Mouse (Mus musculus) cerebral cortex, adult 2 months (tissue): ENCODE measurements around the gene Gm17949.

Source experiments
- WGBS: fragments of 180-500 bp; shearing (Covaris S2); methylation state at CpG from one replicate; pipeline ENCODE4 v1.1.7; 2018; 5-methylcytosine and 5-hydroxymethylcytosine counted together

Gene Gm17949

DNA sequence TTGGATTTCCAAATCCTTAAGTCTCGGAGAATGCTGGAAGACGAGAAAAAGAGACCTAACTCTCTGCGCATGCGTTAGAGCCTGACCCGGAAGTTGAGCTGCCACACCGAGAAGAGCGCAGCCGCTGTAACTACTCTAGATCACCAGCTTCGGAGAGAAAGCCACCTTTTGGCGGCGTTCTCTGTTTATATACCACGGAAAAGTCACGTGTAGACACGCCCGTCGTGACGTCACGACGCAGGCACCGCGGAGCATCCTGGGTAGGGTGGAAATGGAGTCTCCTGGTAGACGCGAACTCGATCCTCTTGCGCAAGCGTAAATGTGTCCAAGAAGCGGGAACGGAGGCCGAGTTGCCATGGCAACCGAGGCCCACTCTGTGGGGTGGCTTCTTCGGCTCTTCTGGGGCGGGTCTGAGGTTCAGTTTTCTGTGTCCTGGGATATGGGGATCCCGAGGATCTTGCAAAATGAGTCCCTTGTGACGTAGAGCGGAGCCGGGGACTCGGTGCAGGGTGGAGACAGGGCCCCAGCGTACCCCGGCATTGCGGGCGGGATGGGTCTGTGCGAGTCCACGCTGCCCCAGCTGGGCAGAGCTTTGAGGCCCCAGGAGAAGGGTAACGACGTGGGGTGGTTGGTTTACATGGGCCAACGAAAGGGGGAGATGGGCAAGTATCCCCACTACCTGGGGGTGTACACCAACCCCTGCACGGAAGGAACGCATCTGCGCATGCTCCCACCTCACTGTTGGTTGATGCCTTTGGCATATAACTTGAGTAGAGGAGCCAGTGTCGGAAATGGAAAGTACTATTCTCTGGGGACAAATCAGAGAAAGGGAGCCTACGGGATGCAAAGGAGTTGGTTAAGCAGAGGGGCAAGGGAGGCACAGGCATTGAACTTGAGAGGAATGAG, at the start of gene Gm17949, which contains the start of gene Gtf2f1:
Gene Gm17949, plus strand, starts transcription at position 234 of the 906 bp plus-strand sequence.
Gene Gtf2f1, minus strand, starts transcription at position 53 of the 906 bp plus-strand sequence.
- under 1% methylated on average over 51 of the region's 51 CpGs for WGBS

GRCm38 (mm10) chr17:56961880-56962279, 49.4 kb upstream of the Gm17949 start:
- 94% methylated on average over 4 of the region's 4 CpGs for WGBS

DNA sequence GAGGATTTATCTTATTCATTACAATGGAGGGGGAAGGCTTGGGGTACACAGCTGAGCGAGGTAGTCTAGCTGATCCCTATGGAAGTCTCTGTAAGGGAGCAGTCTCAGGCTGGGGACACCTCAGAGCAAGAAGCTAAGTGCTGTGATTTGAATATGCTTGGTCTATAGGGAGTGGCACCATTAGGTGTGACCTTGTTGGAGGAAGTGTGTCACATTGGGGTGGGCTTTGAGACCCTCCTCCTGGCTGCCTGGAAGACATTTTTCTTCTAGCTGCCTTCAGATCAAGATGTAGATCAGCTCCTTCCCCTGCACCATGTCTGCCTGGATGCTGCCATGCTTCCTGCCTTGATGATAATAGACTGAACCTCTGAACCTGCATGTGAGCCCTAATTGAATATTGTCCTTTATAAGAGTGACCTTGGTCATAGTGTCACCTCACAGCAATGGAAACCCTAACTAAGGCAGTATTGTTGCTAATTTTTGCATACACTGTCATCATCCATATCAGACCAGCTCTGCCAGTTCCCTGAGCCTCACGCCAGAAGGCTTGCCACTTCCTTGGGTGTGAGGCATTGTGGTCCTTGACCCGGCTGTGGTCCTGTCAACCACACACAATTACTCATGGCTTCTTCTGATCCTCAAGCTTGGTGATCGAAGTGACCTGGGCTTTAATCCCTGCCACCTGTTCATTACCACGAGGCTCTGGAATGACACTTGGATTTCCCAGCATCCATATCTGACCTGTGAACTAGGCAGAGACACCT, 48.4 kb upstream of the Gm17949 start:
- 85% methylated on average over 5 of the region's 5 CpGs for WGBS

- WGBS: 84% methylated on average over 6 of the region's 6 CpGs
These were observed 47.6 kb upstream of the Gm17949 start for GRCm38 (mm10) chr17:56963646-56964045.

- WGBS: 66% methylated on average over 3 of the region's 3 CpGs
These were observed 41.9 kb upstream of the Gm17949 start for GRCm38 (mm10) chr17:56969321-56969720.

- WGBS: 72% methylated on average over 5 of the region's 5 CpGs
These were observed 41.2 kb upstream of the Gm17949 start for GRCm38 (mm10) chr17:56970081-56970480.

DNA sequence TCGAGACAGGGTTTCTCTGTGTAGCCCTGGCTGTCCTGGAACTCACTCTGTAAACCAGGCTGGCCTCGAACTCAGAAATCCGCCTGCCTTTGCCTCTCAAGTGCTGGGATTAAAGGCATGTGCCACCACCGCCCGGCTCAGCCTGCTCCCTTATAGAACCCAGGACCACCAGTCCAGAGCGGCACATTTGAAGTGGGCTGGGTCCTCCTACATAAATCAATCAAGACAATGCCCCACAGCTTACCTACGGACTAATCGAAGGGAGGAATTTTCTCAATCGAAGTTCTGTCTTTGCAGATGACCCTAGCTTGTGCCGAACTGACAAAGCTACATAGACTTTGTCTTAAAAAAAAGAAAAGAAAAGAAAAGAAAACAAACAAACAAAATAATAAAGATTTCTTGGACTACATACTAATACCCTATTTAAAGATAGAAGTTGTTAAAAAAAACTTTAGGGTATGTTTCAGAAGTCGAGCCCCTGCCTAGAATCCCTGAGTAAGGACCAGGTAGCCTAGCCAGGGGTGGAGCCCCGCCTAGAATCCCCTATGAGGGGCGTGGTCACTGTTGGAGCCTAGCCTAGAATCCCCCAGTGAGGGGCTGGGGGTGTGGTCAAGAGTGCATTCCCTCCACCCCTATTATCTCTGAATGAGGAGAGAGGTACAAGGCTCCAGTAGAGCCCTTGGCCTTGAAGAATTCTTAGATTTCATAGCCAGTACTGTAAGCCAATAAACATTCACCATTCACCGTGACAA, 37.1 kb upstream of the Gm17949 start:
- WGBS: 69% methylated on average over 13 of the region's 14 CpGs

- WGBS: 67% methylated on average over 5 of the region's 5 CpGs
These were observed 36.5 kb upstream of the Gm17949 start for GRCm38 (mm10) chr17:56974708-56975240.

DNA sequence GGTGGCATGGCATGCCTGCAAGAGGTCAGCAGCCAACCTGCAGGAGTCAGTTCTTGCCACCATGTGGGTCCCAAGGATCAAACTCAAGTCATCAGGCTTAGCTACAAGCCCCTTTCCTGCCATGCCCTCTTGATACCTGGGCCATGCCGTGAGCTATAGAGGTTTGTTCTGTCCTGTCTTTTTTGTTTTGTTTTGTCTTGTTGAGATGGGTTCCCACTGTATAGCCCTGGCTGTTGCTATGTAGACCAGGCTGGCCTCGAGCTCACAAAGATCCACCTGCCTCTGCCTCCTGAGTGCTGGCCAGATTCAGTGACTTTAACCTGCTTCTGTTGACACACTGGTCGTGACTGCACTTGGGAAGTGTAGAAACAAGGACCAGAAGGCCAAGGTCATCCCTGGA, 35.9 kb upstream of the Gm17949 start:
- 81% methylated on average over 3 of the region's 3 CpGs for WGBS

- 86% methylated on average over 8 of the region's 8 CpGs for WGBS
These were observed 34.5 kb upstream of the Gm17949 start for GRCm38 (mm10) chr17:56976531-56977390.

DNA sequence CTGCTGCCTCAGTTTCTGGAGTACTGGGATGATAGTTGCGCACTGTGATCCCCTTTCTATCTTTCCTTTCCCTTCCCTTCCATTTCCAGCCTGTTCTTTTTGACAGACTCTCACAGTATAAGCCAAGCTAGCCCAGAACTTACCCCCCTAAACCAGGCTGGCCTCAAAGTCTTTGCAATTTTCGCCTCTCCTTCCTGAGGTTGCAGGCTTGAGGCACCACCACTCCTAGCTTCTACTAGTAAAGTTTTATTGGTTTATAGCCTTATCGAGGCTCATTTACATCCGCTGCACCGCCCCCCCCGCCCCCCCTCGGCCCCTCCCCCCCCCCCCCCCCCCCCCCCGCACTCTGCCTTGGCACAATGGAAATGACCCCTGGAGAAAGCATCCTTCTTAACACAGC, 31.7 kb upstream of the Gm17949 start:
- WGBS: 41% methylated on average over 6 of the region's 8 CpGs

GRCm38 (mm10) chr17:56981049-56981448, 30.2 kb upstream of the Gm17949 start:
- 88% methylated on average over 7 of the region's 7 CpGs for WGBS

- WGBS: 87% methylated on average over 5 of the region's 5 CpGs
These were observed 29.3 kb upstream of the Gm17949 start, which contains the start of gene Acer1 for GRCm38 (mm10) chr17:56982013-56982412. TSS of gene Acer1 (minus strand) at chr17:56982126.

- WGBS: 84% methylated on average over 9 of the region's 9 CpGs
These were observed 26.4 kb upstream of the Gm17949 start for GRCm38 (mm10) chr17:56984886-56985285.

GRCm38 (mm10) chr17:56985656-56986055, 25.6 kb upstream of the Gm17949 start:
- WGBS: 74% methylated on average over 3 of the region's 3 CpGs

DNA sequence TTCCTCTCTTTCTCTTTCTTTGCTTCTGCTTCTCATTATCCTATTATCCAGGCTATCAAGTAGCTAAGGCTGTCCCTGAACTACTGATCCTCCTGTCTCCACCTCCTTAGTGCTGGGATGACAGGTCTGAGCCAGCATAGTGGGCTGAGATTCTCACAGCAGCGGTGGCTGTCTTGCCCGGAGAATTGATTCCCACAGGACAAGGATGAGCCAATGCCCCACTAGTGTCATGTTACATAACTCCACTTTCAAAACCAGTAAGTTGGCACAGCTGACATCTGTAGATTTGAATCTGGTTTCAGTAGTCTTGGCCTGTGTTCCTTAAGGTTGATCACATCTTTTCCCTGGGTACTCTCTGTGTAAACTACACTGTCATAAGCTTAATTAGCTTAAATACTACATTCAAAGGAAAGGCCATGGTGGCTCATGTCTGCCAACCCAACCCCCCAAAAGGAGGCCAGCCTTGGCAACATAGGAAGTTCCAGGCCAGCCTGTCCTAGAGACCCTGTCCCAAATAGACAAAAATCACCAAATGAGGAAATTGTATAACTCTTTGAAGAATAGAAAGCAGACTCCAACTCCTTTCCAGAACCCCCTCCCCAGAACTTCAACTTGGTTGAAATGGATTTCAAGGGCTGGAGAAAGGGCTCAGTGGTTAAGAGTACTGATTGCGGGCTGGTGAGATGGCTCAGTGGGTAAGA, 25.0 kb upstream of the Gm17949 start:
- WGBS: 88% methylated on average over 3 of the region's 3 CpGs

DNA sequence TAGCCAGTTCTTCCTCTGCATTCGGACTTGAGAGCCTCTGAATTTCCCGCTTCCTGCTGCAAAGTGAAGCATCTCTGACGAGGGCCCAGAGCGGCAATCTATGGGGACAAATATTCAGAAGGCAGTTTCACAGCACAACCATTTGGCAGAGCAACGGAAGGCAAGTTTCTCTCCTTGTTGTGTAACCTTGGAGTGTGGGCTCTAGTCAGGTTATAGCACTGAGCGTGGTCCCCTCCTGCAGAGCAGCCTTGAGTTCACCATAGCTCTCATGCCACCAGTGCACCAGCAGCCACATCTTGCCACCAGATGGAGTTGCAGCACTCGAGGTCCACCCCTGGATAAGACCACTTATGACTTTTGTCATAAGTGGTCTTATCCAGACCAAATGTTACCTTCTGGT, 22.8 kb upstream of the Gm17949 start:
- 83% methylated on average over 7 of the region's 7 CpGs for WGBS

GRCm38 (mm10) chr17:56988921-56989430, 22.3 kb upstream of the Gm17949 start:
- WGBS: 65% methylated on average over 7 of the region's 7 CpGs

GRCm38 (mm10) chr17:56989467-56990114, 21.7 kb upstream of the Gm17949 start:
- WGBS: under 1% methylated on average over 25 of the region's 25 CpGs
